Mouse (Mus musculus) regulatory T cell (primary cell): ENCODE results near the gene Gm20388.
"Not testable (repeated sequence)": the region's sequence is repeated elsewhere in the genome, so short reads cannot be mapped to it uniquely, and the experiment has no call there.

ENCODE experiments used
- in situ Hi-C: fragments of 300-600 bp; cut with MboI, MseI; formaldehyde crosslinking; loops from one replicate; pipeline ENCODE4 v1.15.1; 2025; ENCODE audit warnings: high pct_unique_total_duplicates

Gene Gm20388

DNA sequence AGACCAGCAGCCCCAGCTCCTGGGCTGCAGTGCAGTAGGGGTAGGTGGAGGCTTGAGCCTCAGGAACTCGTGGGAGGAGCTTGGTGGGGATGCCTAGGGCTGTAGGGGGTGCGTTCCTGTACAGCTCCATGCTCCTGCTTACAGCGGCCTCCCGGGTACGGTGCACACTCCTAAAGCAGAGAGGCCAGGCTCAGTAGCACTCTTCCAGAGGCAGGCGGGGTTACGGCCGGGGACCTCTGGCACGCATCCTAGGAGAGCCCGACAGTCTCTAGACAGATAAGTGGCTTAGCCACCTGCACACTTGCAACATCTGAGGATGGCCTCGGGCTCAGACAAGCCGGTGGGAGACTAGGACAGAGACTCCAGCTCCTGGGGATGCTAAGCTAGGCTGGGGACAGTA, 3334.9 kb downstream of the Gm20388 start:
- in situ Hi-C loops, result loop anchor here (25.0 kb wide), 1 partner anchor 1383 kb away; no protein-coding TSS in a partner anchor

DNA sequence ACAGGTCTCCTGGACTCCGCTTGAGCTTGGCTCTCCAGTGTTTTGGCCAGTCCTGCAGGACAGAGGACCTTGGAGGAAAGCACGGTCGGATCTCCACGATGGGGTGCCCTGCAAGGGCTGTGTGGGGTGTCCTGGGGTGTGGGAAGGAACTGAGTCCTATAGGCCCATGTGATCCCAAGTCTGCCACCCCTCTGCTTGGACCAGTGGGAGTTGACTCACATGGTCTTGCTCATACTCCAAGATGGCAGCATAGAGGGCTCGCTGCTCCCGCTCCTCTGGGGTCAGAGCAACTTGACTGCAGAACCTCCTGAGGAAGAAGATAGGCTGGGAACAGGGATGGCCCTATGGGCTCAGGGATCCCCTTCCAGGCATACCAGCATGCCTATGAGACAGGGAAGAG, 3337.1 kb downstream of the Gm20388 start:
- in situ Hi-C loops, result loop anchor here (25.0 kb wide), 1 partner anchor 1385 kb away; no protein-coding TSS in a partner anchor

- in situ Hi-C loops, result loop anchor here (25.0 kb wide), 1 partner anchor 1386 kb away; no protein-coding TSS in a partner anchor
Measured at GRCm38 (mm10) chr8:123248596-123248995, 3338.0 kb downstream of the Gm20388 start.

DNA sequence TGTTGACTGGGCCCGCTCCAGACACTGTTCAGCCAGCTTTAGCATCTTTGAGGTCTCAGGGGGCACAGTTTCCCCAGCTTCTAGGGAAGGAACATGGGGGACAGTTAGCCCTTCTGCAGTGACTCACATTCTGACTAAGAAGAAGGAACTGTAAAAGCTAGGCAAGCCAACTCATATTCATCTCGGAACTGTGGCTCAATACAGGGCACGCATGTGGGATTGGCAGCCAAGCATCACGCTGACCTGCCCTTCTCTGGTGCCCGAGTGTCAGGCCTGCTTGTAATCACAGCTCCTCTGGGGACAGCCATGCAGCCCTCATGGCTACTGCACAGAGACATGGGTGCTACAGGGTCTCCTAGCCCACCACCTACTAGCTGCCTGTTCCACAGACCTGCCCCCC, 3340.3 kb downstream of the Gm20388 start:
- in situ Hi-C loops, result no loop called here

DNA sequence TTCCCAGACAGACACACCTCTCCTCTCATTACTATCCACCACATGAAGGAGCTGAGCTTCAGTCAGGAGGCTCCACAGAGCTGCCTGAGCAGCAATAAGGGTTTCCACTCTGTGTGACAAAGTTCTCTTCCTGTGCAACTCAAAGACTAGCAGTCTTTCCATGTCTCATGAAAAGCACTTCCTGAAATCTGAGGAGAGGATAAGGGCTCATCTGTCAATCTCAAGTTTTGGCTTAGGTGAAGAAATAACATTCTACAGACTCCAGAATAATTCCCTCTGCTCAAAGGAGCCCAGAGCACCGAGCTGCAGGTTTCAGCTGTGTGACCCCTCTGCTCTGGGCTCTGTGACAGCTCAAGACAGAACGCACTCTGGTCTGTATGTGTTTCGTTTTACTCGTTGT, 3342.3 kb downstream of the Gm20388 start:
- in situ Hi-C loops, result no loop called here

DNA sequence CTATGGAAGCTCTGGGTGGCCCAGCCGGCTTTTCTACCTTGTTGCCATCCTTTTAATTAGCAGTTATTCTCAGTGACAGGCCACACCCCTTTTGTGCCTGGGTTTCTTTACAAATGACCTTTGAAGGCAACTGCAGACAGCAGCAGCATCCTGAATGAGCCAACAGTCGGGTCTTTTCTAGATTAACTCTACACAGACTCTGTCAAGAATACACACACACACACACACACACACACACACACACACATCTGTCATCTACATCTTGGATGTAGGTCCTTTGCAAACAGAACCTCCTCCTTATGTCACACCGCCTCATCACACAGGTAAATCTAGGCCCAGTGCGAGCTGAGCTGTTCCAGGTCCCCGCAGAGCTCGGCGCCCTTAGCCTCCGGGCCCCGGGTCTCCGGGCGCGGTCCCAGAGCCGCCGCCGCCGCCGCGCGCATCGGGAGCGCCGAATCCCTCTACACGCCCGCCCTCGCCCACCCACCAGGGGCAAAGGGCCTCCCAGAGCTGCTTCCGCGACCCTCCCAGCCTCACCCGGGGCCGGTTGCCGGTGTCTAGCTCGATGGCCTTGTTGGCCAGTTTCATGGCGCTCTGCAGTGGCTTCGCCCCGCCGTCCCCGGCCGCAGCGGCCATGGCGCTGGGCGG, 3342.9 kb downstream of the Gm20388 start:
- in situ Hi-C loops, result no loop called here

GRCm38 (mm10) chr8:123254099-123254885, 3343.7 kb downstream of the Gm20388 start, which contains the start of the genes Zfp276 and Vps9d1:
Gene Zfp276 (plus strand): TSS chr8:123254195.
Gene Vps9d1 (minus strand): TSS chr8:123254348.
- in situ Hi-C loops, result no loop called here

DNA sequence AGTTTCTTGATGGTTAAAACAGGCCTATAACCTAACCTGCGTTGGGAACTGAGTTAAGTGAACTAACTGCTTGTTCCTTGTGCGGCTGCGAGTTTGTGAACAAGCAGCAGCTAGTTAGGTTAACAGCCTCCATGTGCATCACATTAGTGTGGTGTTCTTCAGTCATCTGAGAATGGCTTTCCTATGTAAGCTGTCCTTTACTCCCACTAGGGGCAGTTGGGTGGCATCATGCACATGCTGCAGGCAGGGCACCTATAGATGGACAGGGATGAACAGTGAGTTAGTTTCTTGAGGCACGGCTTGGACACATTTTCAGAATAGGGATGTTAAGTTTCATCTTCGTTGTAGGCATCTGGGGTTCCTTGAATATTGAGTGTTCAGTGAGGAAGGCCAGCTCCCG, 3344.5 kb downstream of the Gm20388 start:
- in situ Hi-C loops, result no loop called here

DNA sequence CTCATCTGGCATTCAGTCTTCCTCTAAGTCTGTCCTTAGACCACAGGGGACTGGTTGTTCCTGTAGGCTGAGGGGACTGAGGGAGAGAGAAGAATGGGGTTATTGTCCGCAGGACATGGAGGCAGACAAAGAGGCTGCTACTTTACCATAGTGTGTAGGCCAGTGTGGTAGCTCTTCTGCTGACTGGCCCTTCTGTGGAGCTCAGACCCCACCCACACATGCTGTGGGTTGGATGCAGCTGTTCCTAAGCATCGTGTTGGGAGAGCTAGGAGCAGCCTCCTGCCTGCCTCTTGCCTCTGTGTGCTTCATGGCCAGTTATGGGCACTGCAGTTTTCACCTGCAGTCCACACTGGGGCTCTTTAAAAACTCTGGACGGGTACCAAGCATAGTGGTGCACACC, 3346.5 kb downstream of the Gm20388 start:
- in situ Hi-C loops, result no loop called here

- in situ Hi-C loops, result not testable (repeated sequence)
Measured at GRCm38 (mm10) chr8:123257593-123257992, 3347.0 kb downstream of the Gm20388 start.

GRCm38 (mm10) chr8:123267926-123268656, 3357.4 kb downstream of the Gm20388 start:
- in situ Hi-C loops, result no loop called here

- in situ Hi-C loops, result no loop called here
Measured at GRCm38 (mm10) chr8:123271147-123271546, 3360.5 kb downstream of the Gm20388 start.

- in situ Hi-C loops, result no loop called here
Measured at GRCm38 (mm10) chr8:123271901-123272300, 3361.3 kb downstream of the Gm20388 start.

DNA sequence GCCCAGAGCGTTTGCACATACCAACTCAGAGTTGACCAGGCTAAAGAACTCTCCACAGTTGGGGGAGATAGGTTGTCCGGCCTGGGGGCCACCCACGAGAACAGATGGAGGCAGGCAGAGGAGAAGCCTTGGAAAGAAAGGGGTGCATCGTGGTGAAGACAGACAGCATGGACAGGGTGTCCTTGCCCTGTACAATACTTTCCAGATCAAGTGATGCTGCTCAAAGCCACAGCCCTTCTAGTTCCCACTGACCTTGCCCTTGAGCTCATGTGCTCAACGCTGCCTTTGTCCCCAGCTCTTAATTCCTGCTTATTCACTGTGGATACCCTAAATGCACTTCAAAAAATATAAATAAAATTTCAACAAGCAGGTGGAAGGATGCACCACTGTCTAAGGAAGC, 3363.8 kb downstream of the Gm20388 start:
- in situ Hi-C loops, result no loop called here

DNA sequence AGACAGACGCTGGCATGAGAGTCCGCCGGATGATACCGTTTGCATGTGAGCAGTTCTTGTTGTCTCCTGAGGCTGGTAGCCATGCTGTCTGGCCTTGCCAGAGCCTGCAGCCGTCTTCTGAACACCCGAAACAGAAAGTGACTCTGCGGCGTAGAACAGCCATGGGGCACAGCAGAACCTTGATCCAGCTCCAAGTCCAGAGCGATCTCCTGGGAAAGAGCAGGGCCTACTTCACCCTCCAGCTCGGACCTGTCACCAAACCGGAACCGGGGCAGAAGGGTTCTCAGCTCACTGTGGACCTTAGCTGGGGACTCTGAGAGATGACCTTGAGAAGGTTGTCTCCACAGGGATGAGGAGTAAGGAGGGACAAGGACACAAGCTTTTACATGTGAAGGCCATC, 3364.5 kb downstream of the Gm20388 start:
- in situ Hi-C loops, result no loop called here

GRCm38 (mm10) chr8:123278445-123278844, 3367.8 kb downstream of the Gm20388 start:
- in situ Hi-C loops, result no loop called here

DNA sequence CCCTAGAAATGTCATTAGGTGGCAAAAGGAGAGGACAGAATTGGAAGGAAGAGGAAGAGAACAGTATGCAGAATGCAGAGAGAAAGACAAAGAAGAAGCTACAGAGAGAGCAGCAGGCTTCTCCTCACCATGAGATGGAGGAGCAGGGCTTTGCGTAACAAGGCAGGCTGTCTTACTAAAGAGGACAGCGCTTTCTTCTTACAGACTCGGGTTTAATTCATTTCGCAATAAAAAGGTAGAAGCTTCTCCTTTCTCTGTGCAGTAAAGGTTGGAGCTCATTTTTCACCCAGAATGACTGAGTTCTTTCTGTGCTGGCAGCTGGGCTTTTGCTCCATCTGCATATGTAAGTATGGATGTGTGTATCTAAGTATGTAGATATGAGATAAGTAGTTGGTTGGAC, 3369.2 kb downstream of the Gm20388 start:
- in situ Hi-C loops, result no loop called here

- in situ Hi-C loops, result no loop called here
Measured at GRCm38 (mm10) chr8:123280302-123281094, 3369.9 kb downstream of the Gm20388 start.

DNA sequence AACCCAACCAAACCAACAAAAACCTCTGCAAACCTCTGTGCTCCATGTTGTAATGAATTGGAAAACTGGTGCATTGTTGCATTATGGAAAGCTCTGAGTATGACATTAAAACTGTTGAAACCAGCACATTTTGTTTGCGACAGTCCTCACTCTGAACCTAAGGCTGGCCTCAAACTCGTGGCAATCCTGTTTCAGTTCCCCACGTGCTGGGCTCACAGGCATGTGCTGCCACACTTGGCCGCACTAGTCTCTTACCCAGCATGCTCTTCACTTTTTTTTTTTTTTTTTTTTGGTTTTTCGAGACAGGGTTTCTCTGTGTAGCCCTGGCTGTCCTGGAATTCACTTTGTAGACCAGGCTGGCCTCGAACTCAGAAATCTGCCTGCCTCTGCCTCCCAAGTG, 3372.4 kb downstream of the Gm20388 start:
- in situ Hi-C loops, result not testable (repeated sequence)

GRCm38 (mm10) chr8:123283991-123284390, 3373.3 kb downstream of the Gm20388 start:
- in situ Hi-C loops, result no loop called here

- in situ Hi-C loops, result no loop called here
Measured at GRCm38 (mm10) chr8:123284493-123284892, 3373.9 kb downstream of the Gm20388 start.
